Mouse (Mus musculus) brain, adult 10 weeks (tissue): ENCODE data around the gene Gm20403. TPM values are rescaled to one million over a fixed set of nuclear protein-coding genes. Genes with fewer than 3 reads are reported as not detected.

Source experiments
- polyA plus RNA-seq: library from polyadenylated mRNA; stranded (reverse); fragments of 350-450 nt; fragmentation: Illumina TruSeq; extraction: RNeasy Lipid Tissue Mini Kit (QIAGEN cat#74804); gene quantifications from one replicate; pipeline ENCODE4 v1.2.3, GENCODE M21; 2015; ENCODE audit warnings: low read depth, low replicate concordance

Gene Gm20403
- polyA plus RNA-seq: not detected

GRCm38 (mm10) chr12:54986052-54986717 lies at the start of gene Gm20403:
Gene Gm20403, minus strand, starts transcription at chr12:54986529.

GRCm38 (mm10) chr12:55013626-55014398 lies 27.5 kb upstream of the Gm20403 start, which contains the start of gene Baz1a:
Gene Baz1a, minus strand, starts transcription at chr12:55014348.

Other genes with a start within 250 kb of the Gm20403 start
- gene Snx6, start 190.8 kb downstream of the Gm20403 start, polyA plus RNA-seq: 57.7 TPM
- gene Cfl2, start 123.7 kb downstream of the Gm20403 start, polyA plus RNA-seq: 145 TPM
- 1.9 TPM for gene Baz1a, start 27.8 kb upstream of the Gm20403 start, polyA plus RNA-seq
- 14.7 TPM for gene 2700097O09Rik, start 93.6 kb upstream of the Gm20403 start, polyA plus RNA-seq
- gene Srp54a, start 93.7 kb upstream of the Gm20403 start, polyA plus RNA-seq: 117 TPM
- 34.6 TPM for gene Fam177a, start 137.9 kb upstream of the Gm20403 start, polyA plus RNA-seq
- gene Srp54b, start 168.6 kb upstream of the Gm20403 start, polyA plus RNA-seq: 41.2 TPM
- not detected for gene 1700047I17Rik2, start 213.1 kb upstream of the Gm20403 start, polyA plus RNA-seq
- 77.4 TPM for gene Srp54c, start 243.6 kb upstream of the Gm20403 start, polyA plus RNA-seq